Mouse (Mus musculus): ENCODE measurements around the gene 1110002E22Rik.

DNA sequence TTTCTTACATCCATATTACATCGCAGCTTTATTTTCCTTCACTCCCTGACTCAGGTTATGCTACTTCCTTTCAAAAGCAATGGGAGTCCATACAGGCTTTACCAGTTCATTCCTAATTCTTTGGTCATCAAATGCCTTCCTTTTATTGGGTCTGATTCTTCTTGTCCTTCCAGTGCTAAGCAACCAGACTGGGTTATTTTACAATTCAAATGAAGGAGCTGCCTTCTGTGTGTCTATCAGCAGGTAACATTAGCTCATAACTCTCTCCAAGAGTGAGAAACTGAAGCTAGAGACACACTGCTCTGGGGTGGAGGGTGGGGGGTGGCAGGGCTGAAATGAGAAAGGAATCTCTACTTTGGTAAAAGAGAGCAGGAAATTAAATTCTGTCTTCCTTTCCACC, 65.8 kb downstream of the 1110002E22Rik start:
- TF ChIP-seq CTCF (IDR thresholded peaks at IDR 0.05; ENCODE audit: extremely low read depth, insufficient read depth, insufficient read length, insufficient replicate concordance) (no peak), POLR2A (IDR thresholded peaks at IDR 0.05; ENCODE audit: low read depth, low read length) (no peak)
